Mouse (Mus musculus) adrenal gland, postnatal 4 days (tissue): ENCODE measurements around the gene Myh10. TPM values are rescaled to one million over a fixed set of nuclear protein-coding genes. Genes with fewer than 3 reads are reported as not detected.

Experiments
- DNase-seq, 2 experiments: peaks; one replicate each; pipeline ENCODE4 v3.0.0; 2021 to 2022; ENCODE audit warnings: low spot score in 2 of 2, mixed read lengths in 2 of 2
- long read RNA-seq, 2 experiments: library from polyadenylated mRNA; stranded (forward); transcript quantifications; one replicate each; pipeline ENCODE4 v2.0.0; 2021
- total RNA-seq, 2 experiments: library from RNA; stranded (reverse); gene quantifications; 2 replicates each; pipeline ENCODE4 v1.2.3; 2021

The Myh10 gene
- total RNA-seq: 10 to 100 TPM; 69.4 to 98.3 TPM
- long read RNA-seq, experiment 1, partial matches to known transcripts: 6 of 7 reads
- long read RNA-seq, experiment 1, other reads (novel, unspliced or antisense): 1 of 7 reads
- long read RNA-seq, experiment 2, full-length matches to known transcripts: 10 of 30 reads
- long read RNA-seq, experiment 2, partial matches to known transcripts: 17 of 30 reads
- long read RNA-seq, experiment 2, other reads (novel, unspliced or antisense): 3 of 30 reads

GRCm38 (mm10) chr11:68691321-68692009, at the start of gene Myh10:
TSS of gene Myh10 (plus strand) at chr11:68691559.
- DNase-seq: peak; percentile 86 to 96

- DNase-seq: no peak
These were observed 46.6 kb upstream of the Myh10 start for GRCm38 (mm10) chr11:68644781-68645180.

GRCm38 (mm10) chr11:68647808-68648207, 43.6 kb upstream of the Myh10 start:
- DNase-seq: no peak

GRCm38 (mm10) chr11:68648385-68649148, 42.8 kb upstream of the Myh10 start:
- DNase-seq: no peak

- no peak for DNase-seq
These were observed 39.8 kb upstream of the Myh10 start for GRCm38 (mm10) chr11:68651518-68651917.

- DNase-seq: no peak
These were observed 35.8 kb upstream of the Myh10 start for GRCm38 (mm10) chr11:68655524-68655923.

- DNase-seq: no peak
These were observed 34.3 kb upstream of the Myh10 start for GRCm38 (mm10) chr11:68656887-68657685.

- no peak for DNase-seq
These were observed 33.5 kb upstream of the Myh10 start for GRCm38 (mm10) chr11:68657811-68658210.

GRCm38 (mm10) chr11:68665331-68665730, 26.0 kb upstream of the Myh10 start:
- DNase-seq: no peak

- no peak for DNase-seq
These were observed 25.1 kb upstream of the Myh10 start for GRCm38 (mm10) chr11:68666210-68666609.

- DNase-seq: no peak
These were observed 18.9 kb upstream of the Myh10 start for GRCm38 (mm10) chr11:68672270-68672970.

GRCm38 (mm10) chr11:68674071-68674470, 17.3 kb upstream of the Myh10 start:
- DNase-seq: no peak

GRCm38 (mm10) chr11:68674643-68675042, 16.7 kb upstream of the Myh10 start:
- DNase-seq: no peak

GRCm38 (mm10) chr11:68675274-68675673, 16.1 kb upstream of the Myh10 start:
- no peak for DNase-seq

- DNase-seq: no peak
These were observed 10.0 kb upstream of the Myh10 start for GRCm38 (mm10) chr11:68681254-68681839.

GRCm38 (mm10) chr11:68682136-68682806, 9.1 kb upstream of the Myh10 start:
- no peak for DNase-seq

- DNase-seq: no peak
These were observed 5.4 kb upstream of the Myh10 start for GRCm38 (mm10) chr11:68686001-68686400.

- DNase-seq: no peak
These were observed 2.1 kb upstream of the Myh10 start for GRCm38 (mm10) chr11:68689304-68689703.

- DNase-seq: no peak
These were observed 894 bp upstream of the Myh10 start for GRCm38 (mm10) chr11:68690465-68690864.
